Mouse (Mus musculus) ES-Bruce4 (cell line): ENCODE results near the gene Olfr1496.

Source experiments
- CTCF ChIP-seq: IDR thresholded peaks from one replicate; pipeline ENCODE4 v1.8.1; 2011; ENCODE audit warnings: low read depth, low read length
- POLR2A ChIP-seq: IDR thresholded peaks from one replicate; pipeline ENCODE4 v1.8.1; 2011; ENCODE audit warnings: low read length; ENCODE audit not compliant: insufficient read depth

DNA sequence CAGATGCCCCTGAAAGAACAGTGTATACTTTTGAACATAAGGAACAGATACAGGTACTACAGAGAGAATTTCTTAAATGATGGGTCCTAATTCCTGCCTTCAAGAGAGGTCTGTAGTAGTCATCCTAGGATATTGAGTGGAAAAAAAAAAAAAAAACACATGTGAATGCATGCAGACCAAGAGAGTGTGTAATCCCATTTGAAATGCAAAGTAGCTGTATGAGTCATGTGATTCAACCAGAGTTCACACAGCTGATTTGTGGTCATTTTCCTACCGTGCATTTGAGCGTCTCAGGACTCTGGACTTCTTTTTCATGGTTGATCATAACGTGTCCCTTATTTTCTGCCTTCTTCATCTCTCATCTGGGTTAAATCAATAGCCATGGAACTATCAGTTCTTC is 50.8 kb downstream of the Olfr1496 start:
- TF ChIP-seq POLR2A (no peak), CTCF (no peak)
